Mouse (Mus musculus): Measurements from ENCODE around the gene Pkmyt1. TPM values are rescaled to one million over a fixed set of nuclear protein-coding genes. Genes with fewer than 3 reads are reported as not detected.
A peak's percentile ranks its signal among the peaks of the same experiment; 100 is the strongest.

Gene Pkmyt1
- polyA plus RNA-seq, 1 experiment: 11.5 TPM

- H3K27me3 ChIP-seq (ENCODE audit: control insufficient read depth, insufficient read depth, insufficient read length): peaks cover 17% of the 10 kb centered on the region
- TF ChIP-seq MAX (IDR thresholded peaks at IDR 0.05; ENCODE audit: low read depth) (no peak), USF1 (IDR thresholded peaks at IDR 0.05; ENCODE audit: low read depth) (no peak)
- no peak overlapping the region for H3ac ChIP-seq (ENCODE audit: control insufficient read depth, insufficient read length)
- no peak overlapping the region for H3K4me3 ChIP-seq
- H3K36me3 ChIP-seq (ENCODE audit: control insufficient read depth, insufficient read depth): no peaks in the 10 kb centered on the region
- H3K79me2 ChIP-seq (ENCODE audit: control insufficient read depth, insufficient read depth): no peaks in the 10 kb centered on the region
- H3K4me2 ChIP-seq (ENCODE audit: low read depth): peak overlapping the region; percentile 74
Observed at GRCm38 (mm10) chr17:23748631-23749391, 22.7 kb downstream of the Pkmyt1 start.

DNA sequence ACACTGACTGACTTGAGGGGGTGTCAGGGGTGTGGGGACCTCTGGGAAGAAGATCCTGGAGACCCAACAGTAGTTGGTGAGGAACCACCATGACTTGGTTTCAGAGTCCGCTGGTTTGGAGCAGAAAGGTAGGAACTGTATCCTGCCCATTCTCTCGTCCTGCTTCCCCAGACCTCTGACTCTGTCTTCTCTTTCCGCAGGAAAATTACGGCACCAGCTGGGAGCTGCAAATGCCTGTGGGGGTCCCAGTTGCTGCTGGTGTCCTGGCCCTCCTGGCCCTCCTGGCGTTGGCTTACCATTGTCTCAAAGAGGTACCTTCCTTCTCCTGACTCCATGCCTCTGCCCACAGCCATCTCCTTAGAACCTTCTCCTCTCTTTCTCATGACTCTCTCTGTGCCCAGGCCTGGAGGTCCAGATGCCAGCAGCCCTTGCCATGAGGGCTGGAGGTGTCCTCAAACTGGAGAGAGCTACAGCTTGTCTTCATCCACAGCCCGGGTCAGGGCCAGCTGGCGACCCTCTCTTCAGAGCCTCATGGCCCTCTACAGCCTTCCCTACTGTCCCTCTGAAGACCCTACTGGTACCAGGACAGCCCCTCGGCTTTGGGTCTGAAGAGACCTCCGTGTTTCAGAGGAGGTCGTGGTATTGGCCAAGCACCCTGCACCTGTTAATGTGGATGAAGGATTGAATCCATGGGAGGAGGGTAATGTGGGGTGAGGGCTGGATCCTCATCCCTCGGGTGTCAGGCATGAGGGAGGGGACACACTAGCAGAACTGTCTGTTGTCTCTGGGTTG is 23.5 kb downstream of the Pkmyt1 start:
- TF ChIP-seq USF1 (IDR thresholded peaks at IDR 0.05; ENCODE audit: low read depth) (no peak), MAX (IDR thresholded peaks at IDR 0.05; ENCODE audit: low read depth) (no peak), SRF (IDR thresholded peaks at IDR 0.05; ENCODE audit: control insufficient read depth, insufficient read length, low read depth) (no peak), CEBPB (IDR thresholded peaks at IDR 0.05; ENCODE audit: insufficient read depth, poor library complexity, severe bottlenecking) (no peak), MYOD1 (IDR thresholded peaks at IDR 0.05; ENCODE audit: control insufficient read depth in 1 of 3, insufficient read length in 2 of 3, low read depth in 2 of 3) (no peak), TCF12 (IDR thresholded peaks at IDR 0.05; ENCODE audit: insufficient read depth, poor library complexity, severe bottlenecking) (no peak), POLR2A (IDR thresholded peaks at IDR 0.05; ENCODE audit: insufficient read length, low read depth) (no peak), POLR2AphosphoS2 (IDR thresholded peaks at IDR 0.05; ENCODE audit: insufficient read length, low read depth) (no peak), REST (IDR thresholded peaks at IDR 0.05; ENCODE audit: insufficient read depth, insufficient read length) (no peak), TCF3 (IDR thresholded peaks at IDR 0.05; ENCODE audit: insufficient read length, low read depth) (no peak), E2F4 (IDR thresholded peaks at IDR 0.05; ENCODE audit: insufficient read depth) (no peak), MYOG (IDR thresholded peaks at IDR 0.05; ENCODE audit: control insufficient read depth in 1 of 3, insufficient read depth in 1 of 3, insufficient read length in 2 of 3, low read depth in 2 of 3) (no peak)
- Histone ChIP-seq H3ac (ENCODE audit: control insufficient read depth, insufficient read length) (no peak overlapping the region), H3K4me3 (no peak overlapping the region), H3K27me3 (ENCODE audit: control insufficient read depth, insufficient read depth, insufficient read length) (peaks cover 13% of the 10 kb centered on the region), H3K79me2 (ENCODE audit: control insufficient read depth, insufficient read depth) (no peaks in the 10 kb centered on the region), H3K36me3 (ENCODE audit: control insufficient read depth, insufficient read depth) (no peaks in the 10 kb centered on the region), H3K4me2 (ENCODE audit: low read depth) (peak overlapping the region; percentile 74)

DNA sequence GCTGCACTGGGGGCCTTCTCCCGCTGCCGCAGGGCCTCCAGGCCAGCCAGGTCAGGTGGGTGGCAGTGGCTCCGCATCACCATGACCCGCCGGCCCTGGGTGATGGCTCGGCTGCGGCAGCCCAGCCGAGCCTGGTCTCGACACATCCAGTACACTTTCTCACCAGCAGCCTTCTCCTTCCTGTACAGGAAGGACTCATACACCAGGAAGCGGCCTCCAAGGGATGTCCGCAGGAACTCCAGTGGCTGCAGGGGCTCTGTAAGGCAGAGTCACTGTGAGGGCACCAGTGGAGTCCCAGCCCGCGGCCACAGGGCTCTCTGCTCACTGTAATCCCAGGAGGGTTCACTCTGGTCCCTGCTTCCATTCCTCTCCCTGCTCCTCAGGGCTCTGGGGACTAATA is 29.6 kb downstream of the Pkmyt1 start:
- Histone ChIP-seq H3K36me3 (ENCODE audit: control insufficient read depth, insufficient read depth) (peaks cover 8% of the 10 kb centered on the region), H3K4me3 (no peak overlapping the region), H3ac (ENCODE audit: control insufficient read depth, insufficient read length) (no peak overlapping the region), H3K27me3 (ENCODE audit: control insufficient read depth, insufficient read depth, insufficient read length) (no peaks in the 10 kb centered on the region), H3K4me2 (ENCODE audit: low read depth) (no peak overlapping the region), H3K79me2 (ENCODE audit: control insufficient read depth, insufficient read depth) (no peaks in the 10 kb centered on the region)
- TF ChIP-seq MYOG (IDR thresholded peaks at IDR 0.05; ENCODE audit: control insufficient read depth in 1 of 3, insufficient read depth in 1 of 3, insufficient read length in 2 of 3, low read depth in 2 of 3) (no peak), MYOD1 (IDR thresholded peaks at IDR 0.05; ENCODE audit: control insufficient read depth in 1 of 3, insufficient read length in 2 of 3, low read depth in 2 of 3) (no peak), SRF (IDR thresholded peaks at IDR 0.05; ENCODE audit: control insufficient read depth, insufficient read length, low read depth) (no peak), POLR2A (IDR thresholded peaks at IDR 0.05; ENCODE audit: insufficient read length, low read depth) (no peak), POLR2AphosphoS2 (IDR thresholded peaks at IDR 0.05; ENCODE audit: insufficient read length, low read depth) (no peak), MAX (IDR thresholded peaks at IDR 0.05; ENCODE audit: low read depth) (no peak), CEBPB (IDR thresholded peaks at IDR 0.05; ENCODE audit: insufficient read depth, poor library complexity, severe bottlenecking) (no peak), E2F4 (IDR thresholded peaks at IDR 0.05; ENCODE audit: insufficient read depth) (no peak), USF1 (IDR thresholded peaks at IDR 0.05; ENCODE audit: low read depth) (no peak), TCF3 (IDR thresholded peaks at IDR 0.05; ENCODE audit: insufficient read length, low read depth) (no peak), TCF12 (IDR thresholded peaks at IDR 0.05; ENCODE audit: insufficient read depth, poor library complexity, severe bottlenecking) (no peak)

DNA sequence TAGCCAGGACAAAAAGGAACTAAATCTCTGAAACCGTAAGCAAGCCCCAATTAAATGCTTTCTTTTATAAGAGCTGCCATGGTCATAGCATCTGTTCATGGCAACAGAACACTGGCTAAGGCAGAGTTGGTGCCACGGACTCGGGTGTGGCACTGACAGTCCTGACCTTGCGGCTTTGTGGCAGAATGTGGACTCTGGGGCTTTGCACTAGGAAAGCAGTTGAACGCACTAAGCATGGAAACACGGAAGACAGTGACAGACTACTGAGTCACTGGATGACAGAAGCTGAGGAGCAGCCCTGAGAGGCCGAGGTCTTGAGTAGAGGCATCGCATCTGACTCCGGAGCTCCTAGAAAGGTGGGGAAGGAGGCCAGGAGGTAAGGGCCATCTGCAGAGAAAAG is 31.4 kb downstream of the Pkmyt1 start:
- no peak overlapping the region for H3ac ChIP-seq (ENCODE audit: control insufficient read depth, insufficient read length)
- TF ChIP-seq POLR2AphosphoS2 (IDR thresholded peaks at IDR 0.05; ENCODE audit: insufficient read length, low read depth) (no peak), USF1 (IDR thresholded peaks at IDR 0.05; ENCODE audit: low read depth) (no peak), MYOD1 (IDR thresholded peaks at IDR 0.05; ENCODE audit: control insufficient read depth in 1 of 3, insufficient read length in 2 of 3, low read depth in 2 of 3) (no peak), MYOG (IDR thresholded peaks at IDR 0.05; ENCODE audit: control insufficient read depth in 1 of 3, insufficient read depth in 1 of 3, insufficient read length in 2 of 3, low read depth in 2 of 3) (no peak), POLR2A (IDR thresholded peaks at IDR 0.05; ENCODE audit: insufficient read length, low read depth) (no peak), REST (IDR thresholded peaks at IDR 0.05; ENCODE audit: insufficient read depth, insufficient read length) (no peak)
- H3K36me3 ChIP-seq (ENCODE audit: control insufficient read depth, insufficient read depth): peaks cover 12% of the 10 kb centered on the region

GRCm38 (mm10) chr17:23758801-23759200 is 32.7 kb downstream of the Pkmyt1 start:
- TF ChIP-seq CEBPB (IDR thresholded peaks at IDR 0.05; ENCODE audit: insufficient read depth, poor library complexity, severe bottlenecking) (no peak), TCF12 (IDR thresholded peaks at IDR 0.05; ENCODE audit: insufficient read depth, poor library complexity, severe bottlenecking) (no peak), USF1 (IDR thresholded peaks at IDR 0.05; ENCODE audit: low read depth) (no peak), SRF (IDR thresholded peaks at IDR 0.05; ENCODE audit: control insufficient read depth, insufficient read length, low read depth) (no peak), POLR2A (IDR thresholded peaks at IDR 0.05; ENCODE audit: insufficient read length, low read depth) (no peak), MAX (IDR thresholded peaks at IDR 0.05; ENCODE audit: low read depth) (no peak), TCF3 (IDR thresholded peaks at IDR 0.05; ENCODE audit: insufficient read length, low read depth) (no peak), MYOG (IDR thresholded peaks at IDR 0.05; ENCODE audit: control insufficient read depth in 1 of 3, insufficient read depth in 1 of 3, insufficient read length in 2 of 3, low read depth in 2 of 3) (no peak)
- no peak overlapping the region for H3K4me2 ChIP-seq (ENCODE audit: low read depth)

More for the DNA sequence above, 31.4 kb downstream of the Pkmyt1 start:
- H3K27me3 ChIP-seq (ENCODE audit: control insufficient read depth, insufficient read depth, insufficient read length): no peaks in the 10 kb centered on the region
- no peak overlapping the region for H3K4me3 ChIP-seq
- H3K4me2 ChIP-seq (ENCODE audit: low read depth): no peak overlapping the region
- H3K79me2 ChIP-seq (ENCODE audit: control insufficient read depth, insufficient read depth): no peaks in the 10 kb centered on the region

More at GRCm38 (mm10) chr17:23758801-23759200, 32.7 kb downstream of the Pkmyt1 start:
- no peak overlapping the region for H3K4me3 ChIP-seq
- no peaks in the 10 kb centered on the region for H3K79me2 ChIP-seq (ENCODE audit: control insufficient read depth, insufficient read depth)
- H3K36me3 ChIP-seq (ENCODE audit: control insufficient read depth, insufficient read depth): peaks cover 12% of the 10 kb centered on the region
- no peaks in the 10 kb centered on the region for H3K27me3 ChIP-seq (ENCODE audit: control insufficient read depth, insufficient read depth, insufficient read length)
- no peak overlapping the region for H3ac ChIP-seq (ENCODE audit: control insufficient read depth, insufficient read length)

All from myocyte (in vitro differentiated cells).